Mouse (Mus musculus): ENCODE data around the gene Gfod2. TPM values are rescaled to one million over a fixed set of nuclear protein-coding genes. Genes with fewer than 3 reads are reported as not detected.
A peak's percentile ranks its signal among the peaks of the same experiment; 100 is the strongest.

The Gfod2 gene
- total and polyA plus RNA-seq, 3 experiments: 7.8 to 14.2 (median 8.1) TPM

DNA sequence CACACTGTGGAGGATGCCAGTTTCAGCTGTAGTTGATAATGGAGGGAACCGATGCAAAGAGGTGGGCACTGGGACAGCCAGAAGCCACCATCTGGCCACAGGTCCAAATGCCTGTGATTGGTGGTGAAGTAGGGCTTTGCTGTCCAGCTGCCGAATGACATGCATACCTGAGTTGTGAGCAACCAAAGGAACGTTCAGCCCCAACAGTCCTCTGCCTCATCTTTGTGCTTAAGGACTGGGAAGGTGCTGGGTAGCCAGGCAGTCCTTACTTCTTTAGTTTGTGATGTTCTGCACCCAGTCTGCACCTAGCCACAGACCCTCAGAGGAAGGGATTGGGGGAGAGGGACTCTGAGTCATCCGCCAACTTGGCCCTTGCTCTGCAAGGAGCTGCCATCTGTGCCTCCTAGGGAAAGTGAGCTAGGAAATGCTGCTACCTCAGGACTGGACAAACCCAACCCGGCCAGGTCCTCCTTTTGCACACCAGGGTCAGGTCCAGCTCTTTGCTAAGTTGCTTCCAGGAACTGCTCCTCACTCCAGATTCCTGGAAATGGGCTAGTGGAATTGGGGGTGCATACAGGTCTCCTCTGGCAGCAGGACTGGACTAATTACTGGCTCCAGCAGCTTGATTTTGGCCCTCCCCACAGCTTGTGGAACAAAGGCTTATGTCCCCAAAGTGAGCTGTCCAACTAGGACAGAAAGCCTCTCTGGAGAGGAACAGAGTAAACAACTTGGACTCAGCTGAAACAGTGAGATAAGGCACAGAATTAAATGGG, 10.2 kb upstream of the Gfod2 start:
- DNase-seq: peak; percentile 28

DNA sequence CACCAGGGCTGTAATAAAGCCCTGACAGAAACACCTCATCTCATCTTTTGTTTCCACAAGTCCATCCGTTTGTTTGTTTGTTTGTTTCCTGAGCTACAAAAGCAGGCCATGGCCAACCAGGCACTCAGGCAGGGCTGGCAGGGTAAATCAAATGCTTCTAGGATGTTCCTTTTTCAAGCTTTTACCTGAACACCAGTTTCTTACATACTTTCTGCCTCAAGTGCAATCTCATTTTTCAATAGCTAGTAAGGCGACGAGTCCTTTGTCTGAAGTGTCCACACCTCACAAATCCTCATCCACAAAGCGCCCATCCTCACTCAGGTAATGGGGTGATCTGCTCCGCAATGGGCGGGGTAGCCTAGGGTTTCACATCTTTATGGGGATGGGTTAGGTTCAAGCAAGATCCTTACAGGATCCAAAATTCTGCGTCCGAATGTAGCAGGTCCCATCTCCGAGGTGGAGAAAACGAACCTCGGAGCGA, 628 bp downstream of the Gfod2 start:
- no peak for DNase-seq

DNA sequence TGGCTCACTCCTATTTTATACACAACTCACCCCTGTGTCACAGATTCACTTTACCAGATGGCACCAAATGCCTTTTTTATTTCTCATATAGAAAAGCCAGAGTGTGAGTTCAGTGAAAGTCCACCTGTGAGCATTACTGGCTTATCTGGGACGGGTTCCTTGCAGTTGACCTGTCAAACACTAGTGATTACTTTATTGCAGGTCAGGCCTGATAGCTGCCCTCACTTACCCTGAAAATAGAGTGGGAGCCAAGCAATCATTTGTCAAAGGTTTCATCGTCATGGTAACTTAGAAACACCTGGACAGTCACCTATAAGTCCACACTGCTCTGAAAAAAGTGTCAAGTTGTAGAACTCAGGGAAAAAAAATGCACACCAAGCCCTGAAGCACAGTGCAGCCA, 3.8 kb downstream of the Gfod2 start:
- DNase-seq: no peak

DNA sequence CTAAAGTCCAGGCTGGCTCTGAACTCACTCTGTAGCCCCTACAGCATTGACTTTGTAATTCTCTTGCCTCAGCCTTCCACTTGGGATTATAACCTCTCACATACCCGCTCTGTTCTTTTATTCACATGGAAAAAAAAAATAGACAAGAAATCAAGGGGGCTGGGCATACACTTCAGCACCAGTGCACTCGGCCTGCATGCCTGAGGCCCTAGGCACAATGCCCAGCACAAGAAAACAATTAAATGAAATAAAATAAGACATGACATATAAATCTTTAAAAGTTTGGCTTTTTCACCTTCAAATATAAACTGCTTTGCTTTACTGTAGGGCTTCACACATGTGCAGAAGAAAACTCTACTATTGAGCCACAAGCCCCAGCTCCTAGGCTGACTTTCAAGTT, 4.5 kb downstream of the Gfod2 start:
- DNase-seq: no peak

DNA sequence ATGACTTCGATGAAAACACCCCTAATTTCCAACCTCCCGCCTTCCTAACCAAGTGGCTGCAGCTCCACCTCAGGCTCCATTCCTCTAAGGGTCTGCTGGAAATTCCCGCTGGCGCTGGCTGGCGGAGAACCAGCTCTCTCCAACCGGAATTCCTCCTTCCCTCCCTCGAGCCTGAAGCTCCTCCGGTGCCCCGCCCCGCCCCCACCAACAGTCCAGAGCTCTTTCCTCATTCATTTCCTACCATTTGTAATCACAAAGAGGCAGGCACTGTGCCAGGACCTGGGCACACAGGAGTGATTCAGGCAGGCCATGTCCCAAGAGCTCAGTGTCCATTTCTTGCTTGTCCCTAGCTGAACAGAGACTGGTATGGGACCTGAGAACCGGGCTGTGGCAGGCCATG, 7.9 kb downstream of the Gfod2 start:
- peak; percentile 88 for DNase-seq

DNA sequence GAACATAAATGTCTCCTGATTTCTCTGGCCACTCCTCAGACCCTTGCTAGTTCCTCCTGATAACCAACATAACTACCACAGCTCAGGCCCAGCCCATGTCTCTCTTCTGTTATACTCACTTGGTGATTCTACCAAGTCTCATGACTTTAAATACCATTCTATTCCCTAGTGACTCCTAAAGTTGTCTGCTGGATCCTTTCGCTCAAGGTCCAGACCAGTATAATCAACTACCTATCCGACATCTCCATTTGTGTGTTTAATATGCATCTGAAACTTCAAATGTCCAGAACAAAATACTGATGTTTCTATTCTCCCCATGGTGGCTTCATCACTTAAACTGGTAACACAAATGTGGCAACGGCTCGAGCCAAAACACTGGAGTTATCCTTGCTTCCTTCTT, 15.2 kb downstream of the Gfod2 start:
- no peak for DNase-seq

DNA sequence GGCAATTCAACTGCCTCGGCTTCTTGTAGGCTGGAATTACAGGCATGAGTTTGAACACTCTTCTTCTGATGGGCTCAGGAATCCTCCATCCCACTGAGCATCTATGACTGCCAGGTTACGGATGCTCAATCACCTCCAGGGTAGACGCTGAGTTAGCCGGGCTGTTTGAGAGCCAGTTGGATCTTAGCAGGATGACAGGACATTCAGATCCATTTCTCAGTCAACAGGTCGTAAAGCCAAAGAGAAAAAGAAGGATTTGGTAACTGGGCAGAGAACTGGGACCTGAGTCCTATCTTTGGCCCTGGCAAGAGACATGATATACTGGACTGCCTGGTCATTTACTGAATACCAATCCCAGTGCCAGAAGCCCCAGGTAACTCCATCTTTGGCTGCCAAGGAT, 19.2 kb downstream of the Gfod2 start:
- no peak for DNase-seq

DNA sequence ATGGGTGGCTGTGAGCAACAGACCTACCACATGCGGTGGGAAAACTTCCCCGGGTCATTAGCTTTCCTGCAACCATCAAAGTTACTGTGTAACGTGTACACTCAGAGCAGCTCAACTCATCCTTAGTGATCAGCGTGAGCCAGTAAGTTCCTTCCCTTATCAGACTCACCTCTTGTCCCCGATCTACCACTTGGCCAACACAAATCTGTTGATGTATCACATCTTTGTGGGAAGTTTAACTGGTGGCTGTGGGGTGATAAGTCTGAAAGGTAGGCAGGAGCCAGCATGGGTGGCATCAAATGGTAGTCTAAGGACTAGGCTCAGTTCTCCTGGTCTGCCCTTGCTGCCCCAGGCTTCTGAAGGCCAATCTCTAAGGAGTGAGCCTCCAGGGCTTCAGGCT, 26.3 kb downstream of the Gfod2 start:
- no peak for DNase-seq

DNA sequence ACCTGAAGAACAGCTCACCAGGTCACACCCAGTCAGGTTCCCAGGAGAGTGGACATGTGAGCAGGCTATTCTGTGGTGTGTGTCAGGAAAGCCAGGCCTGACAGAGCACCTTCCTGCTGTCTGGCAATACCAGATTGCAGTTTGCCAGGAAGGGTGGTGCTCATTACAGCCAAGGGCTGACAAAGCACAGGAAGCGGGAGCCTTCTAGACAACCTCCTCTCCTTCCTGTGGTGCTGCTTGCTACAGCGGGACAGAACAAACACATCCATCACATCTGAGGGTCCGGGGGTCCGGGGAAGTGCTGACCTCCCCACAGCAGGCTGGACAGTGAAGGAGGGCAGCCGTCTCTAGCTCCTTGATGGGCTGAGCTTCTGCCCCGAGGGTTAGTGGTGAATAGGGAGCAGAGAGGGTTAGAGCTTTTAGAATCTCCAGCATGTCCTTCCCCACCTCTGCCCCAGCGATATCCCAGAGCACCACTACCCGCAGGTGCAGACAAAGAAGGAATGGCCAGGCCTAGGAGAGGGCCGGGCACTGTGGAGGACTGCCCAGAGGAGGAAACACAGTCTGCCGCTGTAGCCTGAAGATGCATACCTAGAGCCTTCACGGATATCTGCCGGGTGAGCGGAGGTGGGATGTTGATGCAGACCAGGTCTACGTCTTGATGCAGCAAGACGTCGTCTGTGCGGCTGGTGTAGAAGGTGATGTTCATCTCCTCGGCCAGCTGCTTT, 30.9 kb downstream of the Gfod2 start:
- peak; percentile 57 for DNase-seq

DNA sequence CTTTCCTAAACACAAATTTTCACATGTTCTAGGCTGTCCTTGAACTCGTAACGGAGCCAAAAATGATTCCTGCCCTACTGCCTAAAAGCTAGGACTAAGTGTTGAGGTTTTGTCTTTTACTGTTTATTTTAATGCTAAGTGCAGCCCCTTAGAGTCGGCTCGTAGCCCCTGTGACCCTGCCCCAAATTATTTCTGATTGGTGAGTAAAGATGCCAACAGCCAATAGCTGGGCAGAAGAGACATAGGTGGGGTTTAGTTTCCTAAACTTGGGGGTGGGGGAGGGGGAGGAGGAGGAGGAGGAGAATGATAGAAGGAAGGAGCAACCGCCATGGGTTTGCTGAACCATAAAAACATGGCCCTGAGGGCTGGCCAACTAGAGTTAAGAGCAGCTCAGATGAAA, 32.7 kb downstream of the Gfod2 start:
- no peak for DNase-seq

DNA sequence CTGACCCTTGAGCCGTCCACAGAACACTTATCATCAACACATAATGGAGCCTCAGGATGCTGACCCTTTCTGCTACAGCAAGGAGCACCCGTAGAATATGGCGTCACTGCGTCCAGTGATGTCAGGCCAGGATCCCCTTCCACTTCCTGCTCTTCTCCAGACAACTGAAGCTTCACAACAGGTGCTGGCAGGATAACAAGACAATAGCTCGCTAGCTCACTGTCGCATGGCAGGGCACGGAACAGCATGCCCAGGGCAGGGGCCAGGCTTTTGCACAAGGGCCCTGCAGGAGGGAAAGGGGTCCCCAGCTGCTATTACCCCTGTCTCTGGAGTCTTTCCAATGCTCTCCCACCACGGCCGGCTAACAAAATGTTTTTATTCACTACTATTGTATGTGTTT, 35.6 kb downstream of the Gfod2 start:
- no peak for DNase-seq

DNA sequence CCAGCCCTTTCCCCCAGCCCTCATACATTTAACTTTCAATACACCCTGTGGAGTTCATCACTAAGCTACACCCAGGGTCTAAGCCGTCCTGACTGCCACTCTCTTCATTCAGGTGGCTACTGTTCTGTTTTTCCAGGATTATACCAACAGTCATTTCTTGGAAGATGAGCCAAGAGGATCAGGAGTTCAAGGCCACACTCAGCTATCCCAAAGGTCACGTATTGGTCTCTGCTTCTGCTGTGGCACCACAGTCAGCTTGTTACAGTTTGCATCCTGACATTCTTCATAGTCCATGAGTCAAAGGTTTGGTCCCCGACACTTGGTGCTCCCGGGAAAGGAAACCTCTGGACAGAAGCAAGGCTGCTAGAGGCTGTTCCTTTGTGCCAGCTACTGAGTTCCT, 38.8 kb downstream of the Gfod2 start:
- DNase-seq: no peak

DNA sequence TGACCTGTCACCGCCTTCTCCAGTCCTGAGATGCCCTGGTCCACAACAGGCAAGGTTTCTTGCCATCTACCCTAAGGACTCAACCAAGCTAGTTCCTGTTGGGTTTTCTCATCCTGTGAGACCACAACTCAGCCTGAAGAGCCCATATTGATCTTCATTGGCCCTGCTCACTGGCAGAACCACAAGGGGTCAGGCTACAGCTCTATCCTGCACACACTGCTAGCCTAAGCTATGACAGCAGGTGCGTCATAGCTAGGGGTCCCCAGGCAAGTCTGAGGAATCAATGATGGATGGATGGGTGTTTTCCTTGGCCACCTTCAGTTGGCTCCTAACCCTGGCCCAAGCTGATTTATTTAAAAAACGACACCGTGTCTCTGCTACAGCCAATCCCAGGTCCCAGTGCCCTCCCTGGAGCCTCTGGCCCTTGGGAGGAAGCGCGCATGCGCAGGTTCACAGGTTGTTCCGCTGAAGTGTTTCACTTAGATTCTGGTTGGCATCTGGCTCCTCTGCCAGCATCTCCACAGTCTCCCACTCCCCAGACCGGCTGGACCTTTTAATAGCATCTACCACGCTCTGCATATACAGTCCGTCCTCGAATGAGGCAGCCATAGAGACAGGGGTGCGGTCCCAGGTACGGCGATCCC, 42.0 kb downstream of the Gfod2 start:
- DNase-seq: no peak

DNA sequence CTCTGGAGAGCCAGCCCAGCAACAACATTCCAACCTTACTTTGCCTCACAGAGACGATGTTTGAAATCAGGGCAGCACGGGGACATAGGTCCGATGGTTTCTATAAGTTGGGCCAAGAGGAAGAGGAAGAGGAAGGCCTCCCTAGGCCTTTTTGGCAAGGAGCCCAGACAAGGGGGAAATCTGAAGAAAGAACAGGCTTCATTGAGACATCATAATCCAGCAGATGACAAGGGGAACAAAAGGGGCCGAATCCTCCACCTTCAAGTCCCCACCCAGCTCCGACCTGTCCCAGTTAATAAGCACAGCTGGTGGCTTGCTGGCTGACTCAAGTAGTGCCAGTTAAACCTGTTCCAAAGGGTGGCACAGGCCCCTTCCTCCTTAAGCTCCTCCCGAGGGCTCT, 43.4 kb downstream of the Gfod2 start:
- DNase-seq: no peak

DNA sequence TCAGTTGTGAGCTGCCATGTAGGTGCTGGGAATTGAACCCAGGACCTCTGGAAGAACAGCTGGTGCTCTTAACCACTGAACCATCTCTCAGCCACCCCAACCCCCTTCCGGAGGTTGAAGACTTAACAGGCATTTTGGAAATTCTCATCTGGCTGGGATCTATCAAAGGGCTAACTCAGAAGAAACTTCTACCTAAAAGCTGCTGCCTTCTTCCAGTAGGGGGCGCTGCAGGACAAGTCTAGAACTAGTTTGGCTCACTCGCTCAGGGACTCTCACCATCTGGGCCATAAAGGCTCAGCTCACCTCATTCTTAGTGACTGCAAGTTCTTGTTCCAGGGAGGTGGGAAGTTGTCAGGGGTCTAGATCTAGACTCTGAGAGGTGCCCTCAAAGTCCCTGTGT, 44.3 kb downstream of the Gfod2 start:
- peak; percentile 85 for DNase-seq

DNA sequence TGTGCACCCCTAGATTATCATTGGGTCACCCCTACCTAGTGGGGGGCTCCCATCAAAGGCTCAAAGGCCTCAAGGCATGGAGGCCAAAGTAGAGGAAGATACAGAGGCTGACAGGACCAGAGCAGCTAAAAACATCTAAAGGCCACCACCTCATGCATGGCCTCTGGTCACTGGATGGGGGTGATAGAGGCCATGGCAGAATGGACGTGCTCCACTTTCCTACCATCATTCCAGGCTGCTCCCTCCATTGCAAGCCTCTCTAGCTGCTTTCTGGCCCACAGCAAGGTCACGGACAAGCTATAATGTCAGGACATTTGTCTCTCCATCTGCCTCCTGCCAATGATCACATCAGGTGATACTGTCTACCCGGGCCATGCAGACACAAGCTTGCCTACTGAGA, 46.2 kb downstream of the Gfod2 start:
- no peak for DNase-seq

DNA sequence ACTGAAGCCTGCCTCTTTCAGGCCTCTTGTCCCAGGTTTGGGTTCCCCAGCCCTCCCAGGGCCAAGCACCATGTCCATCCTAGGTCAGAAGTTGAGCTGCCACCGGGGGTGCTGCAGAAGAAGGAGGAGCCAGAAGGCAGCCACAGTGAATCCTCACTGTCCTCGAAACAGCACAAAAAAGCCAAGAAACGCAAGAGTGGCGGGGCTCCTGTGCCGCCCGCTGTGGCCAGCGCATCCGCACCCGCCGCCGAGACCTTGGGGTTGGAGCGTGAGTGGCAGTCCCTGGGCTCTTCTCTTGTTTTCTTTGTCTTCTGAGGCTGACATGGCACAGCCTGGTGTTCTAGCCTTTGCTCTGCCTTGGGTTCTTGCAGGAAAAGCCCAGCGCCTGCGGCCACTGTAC, 49.1 kb downstream of the Gfod2 start:
- no peak for DNase-seq

DNA sequence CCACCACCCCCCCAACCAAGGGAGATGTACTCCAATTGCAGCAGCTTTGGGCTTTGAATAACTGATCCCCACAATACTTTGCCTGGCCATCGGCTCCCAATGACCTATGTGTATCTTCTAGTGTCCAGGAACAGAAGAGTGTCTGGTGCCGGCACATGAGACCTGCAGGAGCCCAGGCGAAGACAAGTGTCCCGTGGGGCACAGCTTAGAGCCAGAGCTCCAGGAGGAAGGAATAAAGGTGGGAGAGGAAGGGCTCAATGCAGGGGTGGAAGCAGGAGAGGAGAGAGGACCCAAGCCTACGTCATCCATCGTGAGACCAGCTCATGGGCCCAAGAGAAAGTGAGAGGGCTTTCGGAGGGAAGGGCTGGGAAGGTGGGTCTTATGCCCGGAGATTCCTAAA, 49.8 kb downstream of the Gfod2 start:
- no peak for DNase-seq

DNA sequence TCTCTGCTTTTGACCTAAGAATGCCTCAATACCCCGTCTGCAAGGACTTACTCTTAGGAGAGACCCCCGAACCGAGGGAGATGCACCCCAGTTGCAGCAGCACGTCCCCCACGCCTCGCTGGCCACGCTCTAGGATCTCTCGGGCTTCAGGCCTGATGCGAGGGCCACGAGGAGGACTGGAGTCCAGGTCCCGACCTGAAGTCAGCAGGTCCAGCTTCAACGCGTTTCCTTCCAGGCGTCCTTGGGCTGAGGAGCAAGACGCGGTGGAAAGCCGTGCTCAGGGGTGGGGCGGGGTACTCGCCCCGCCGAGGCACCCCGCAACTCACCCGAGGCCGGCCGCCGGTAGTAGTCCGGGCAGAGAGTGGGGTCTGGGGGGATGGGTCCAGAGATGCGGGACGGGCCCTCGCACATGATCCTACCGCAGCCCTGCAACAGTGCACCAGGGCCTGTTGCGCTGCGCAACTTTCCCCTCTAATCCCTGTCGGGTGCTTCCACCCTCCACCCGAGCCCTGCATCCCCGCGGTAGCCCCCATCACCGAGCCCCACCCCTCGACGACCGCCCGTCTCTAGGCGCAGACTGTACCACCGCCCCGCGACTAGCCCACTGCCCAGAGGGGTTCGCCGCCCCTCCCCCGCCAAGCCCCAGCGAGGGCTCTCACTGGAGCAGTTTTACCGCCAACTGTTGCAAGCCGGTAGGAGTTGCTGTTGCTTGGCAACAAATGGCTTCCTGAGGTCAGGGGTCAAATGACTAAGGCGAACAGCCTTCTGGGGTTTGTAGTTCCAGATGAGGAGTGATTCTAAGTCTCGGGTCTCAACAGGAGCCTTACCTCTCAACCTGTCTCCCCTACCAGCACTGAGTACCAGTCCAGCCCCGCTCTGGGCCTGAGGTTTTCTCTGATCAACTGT, 50.7 kb downstream of the Gfod2 start, which contains the start of the genes 4933405L10Rik and Enkd1:
4933405L10Rik (plus strand) TSS at position 158 of the 906 bp plus-strand sequence.
Enkd1 (minus strand) TSS at position 713 of the 906 bp plus-strand sequence.
- DNase-seq: peak; percentile 91

DNA sequence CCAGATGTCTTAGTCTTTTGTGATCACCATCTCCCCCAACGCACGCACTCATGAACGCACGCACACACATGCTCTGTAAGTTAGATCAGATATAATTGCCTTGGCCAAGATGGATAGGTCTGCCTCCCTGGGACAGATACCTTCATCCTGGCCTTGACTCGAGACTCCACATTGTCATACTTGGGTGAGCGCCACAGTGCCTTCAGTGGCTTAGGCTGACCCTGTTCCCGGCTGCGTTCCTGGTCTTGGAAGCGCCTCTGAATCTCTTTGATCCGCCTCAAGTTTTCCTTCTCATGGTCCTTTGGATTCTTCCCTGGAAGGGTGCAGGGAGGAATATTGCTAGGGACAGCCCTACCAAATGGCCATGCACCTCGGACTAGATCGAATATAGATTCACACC, 52.0 kb downstream of the Gfod2 start:
- DNase-seq: no peak

DNA sequence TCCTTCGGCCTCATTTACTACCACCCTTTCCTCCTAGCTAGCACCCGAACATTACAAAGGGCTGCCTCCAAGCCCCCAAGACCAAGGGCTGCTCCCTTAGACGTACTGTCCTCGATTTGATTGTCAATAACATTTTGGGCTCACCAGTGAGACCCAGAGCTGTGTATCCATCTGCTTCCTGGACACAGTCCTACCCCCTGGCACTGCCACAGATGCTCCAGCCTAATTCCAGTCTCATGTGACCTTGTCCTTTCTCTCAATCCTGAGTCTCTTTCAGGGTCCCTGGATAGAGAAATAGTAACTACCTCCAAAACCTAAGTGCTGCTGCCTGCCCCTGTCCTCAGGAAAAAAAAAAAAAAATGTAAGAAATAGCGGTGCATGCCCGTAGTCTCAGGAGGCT, 53.5 kb downstream of the Gfod2 start:
- DNase-seq: no peak
